Mouse (Mus musculus) neural tube, embryonic 15.5 days (tissue): ENCODE results near the gene Wwox. TPM values are rescaled to one million over a fixed set of nuclear protein-coding genes. Genes with fewer than 3 reads are reported as not detected.

Experiments used
- ATAC-seq: fragments of 200-750 bp; cut with Nextera tagmentation; 2 replicates; pipeline ENCODE4 v1.8.0; 2017; ENCODE audit warnings: mild to moderate bottlenecking, moderate TSS enrichment, moderate library complexity; ENCODE audit not compliant: low FRiP score
- H3K27ac ChIP-seq: fragments of 300-500 bp; sonication (generic); replicated peaks from 2 replicates; pipeline ENCODE4 v1.5.1; 2015; ENCODE audit warnings: mild to moderate bottlenecking, inconsistent platforms
- H3K27me3 ChIP-seq: fragments of 300-500 bp; sonication (generic); replicated peaks from 2 replicates; pipeline ENCODE4 v1.6.1; 2015; ENCODE audit warnings: inconsistent platforms
- H3K36me3 ChIP-seq: fragments of 300-500 bp; sonication (generic); 2 replicates; pipeline ENCODE4 v1.6.1; 2015; ENCODE audit warnings: inconsistent platforms
- H3K4me1 ChIP-seq: fragments of 300-500 bp; sonication (generic); 2 replicates; pipeline ENCODE4 v1.6.1; 2015; ENCODE audit warnings: inconsistent platforms
- H3K4me2 ChIP-seq: fragments of 300-500 bp; sonication (generic); 2 replicates; pipeline ENCODE4 v1.6.1; 2015; ENCODE audit warnings: inconsistent platforms, mild to moderate bottlenecking, moderate library complexity
- H3K4me3 ChIP-seq: fragments of 300-500 bp; sonication (generic); replicated peaks from 2 replicates; pipeline ENCODE4 v1.5.1; 2015; ENCODE audit warnings: mild to moderate bottlenecking, inconsistent platforms
- H3K9ac ChIP-seq: fragments of 300-500 bp; sonication (generic); replicated peaks from 2 replicates; pipeline ENCODE4 v1.6.1; 2015; ENCODE audit warnings: mild to moderate bottlenecking, inconsistent platforms
- H3K9me3 ChIP-seq: fragments of 300-500 bp; sonication (generic); replicated peaks from 2 replicates; pipeline ENCODE4 v1.6.1; 2016; ENCODE audit warnings: inconsistent platforms
- WGBS: fragments of 180-500 bp; shearing (Covaris S2); methylation state at CpG from one replicate; pipeline ENCODE4 v1.1.7; 2015; ENCODE audit warnings: mixed read lengths; 5-methylcytosine and 5-hydroxymethylcytosine counted together
- polyA plus RNA-seq: library from polyadenylated mRNA; unstranded; fragments of >200 nt; fragmentation: Nextera tagmentation; extraction: Ambion mirVana; gene quantifications from 2 replicates; pipeline ENCODE4 v1.2.1, GENCODE M21; 2015

Gene Wwox
- polyA plus RNA-seq, 1 experiment from 2014 or later = 12.9 TPM

- H3K27ac ChIP-seq = no peak overlapping the region
- H3K27me3 ChIP-seq = 0 out of 2 replicates have a peak, but pooled peaks cover 5% of the 10 kb centered on the region
- no peak for ATAC-seq
- no peak overlapping the region for H3K4me2 ChIP-seq
- WGBS = 40% methylated on average over 3 of the region's 3 CpGs
- H3K9me3 ChIP-seq = no peaks in the 10 kb centered on the region
- H3K4me3 ChIP-seq = no peak overlapping the region
- H3K9ac ChIP-seq = no peak overlapping the region
- no peaks in the 10 kb centered on the region for H3K36me3 ChIP-seq
- H3K4me1 ChIP-seq = no peaks in the 10 kb centered on the region
Observed at GRCm38 (mm10) chr8:115070225-115070624, 630.8 kb downstream of the Wwox start.

DNA sequence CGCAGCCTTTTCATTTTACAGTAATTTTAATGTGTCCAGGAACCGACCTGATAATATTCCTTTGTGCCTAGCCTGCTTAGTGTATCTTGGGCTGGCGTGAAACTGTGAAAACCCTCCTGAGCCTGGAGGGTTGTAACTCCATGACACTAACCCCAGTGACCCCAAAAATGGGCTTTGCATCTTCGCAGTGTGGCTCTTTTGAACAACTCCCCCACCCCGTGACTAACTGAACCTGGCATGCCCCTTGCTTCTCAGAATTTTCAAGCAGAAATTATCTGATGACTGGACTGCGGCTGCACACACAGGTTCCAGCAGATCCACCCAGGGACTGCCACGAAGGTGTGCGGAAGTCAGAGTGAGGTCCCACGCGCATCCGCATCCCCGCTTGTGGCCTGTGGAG, 631.8 kb downstream of the Wwox start:
- H3K9me3 ChIP-seq = no peaks in the 10 kb centered on the region
- no peak for ATAC-seq
- 90% methylated on average over 12 of the region's 12 CpGs for WGBS

GRCm38 (mm10) chr8:115078296-115078695, 638.8 kb downstream of the Wwox start:
- H3K9ac ChIP-seq = no peak overlapping the region
- no peak for ATAC-seq
- 42% methylated on average over 7 of the region's 7 CpGs for WGBS

More for the DNA sequence above, 631.8 kb downstream of the Wwox start:
- Histone ChIP-seq H3K9ac (no peak overlapping the region), H3K27me3 (no peaks in the 10 kb centered on the region), H3K4me1 (no peaks in the 10 kb centered on the region), H3K4me2 (no peak overlapping the region), H3K36me3 (no peaks in the 10 kb centered on the region), H3K27ac (no peak overlapping the region), H3K4me3 (no peak overlapping the region)

DNA sequence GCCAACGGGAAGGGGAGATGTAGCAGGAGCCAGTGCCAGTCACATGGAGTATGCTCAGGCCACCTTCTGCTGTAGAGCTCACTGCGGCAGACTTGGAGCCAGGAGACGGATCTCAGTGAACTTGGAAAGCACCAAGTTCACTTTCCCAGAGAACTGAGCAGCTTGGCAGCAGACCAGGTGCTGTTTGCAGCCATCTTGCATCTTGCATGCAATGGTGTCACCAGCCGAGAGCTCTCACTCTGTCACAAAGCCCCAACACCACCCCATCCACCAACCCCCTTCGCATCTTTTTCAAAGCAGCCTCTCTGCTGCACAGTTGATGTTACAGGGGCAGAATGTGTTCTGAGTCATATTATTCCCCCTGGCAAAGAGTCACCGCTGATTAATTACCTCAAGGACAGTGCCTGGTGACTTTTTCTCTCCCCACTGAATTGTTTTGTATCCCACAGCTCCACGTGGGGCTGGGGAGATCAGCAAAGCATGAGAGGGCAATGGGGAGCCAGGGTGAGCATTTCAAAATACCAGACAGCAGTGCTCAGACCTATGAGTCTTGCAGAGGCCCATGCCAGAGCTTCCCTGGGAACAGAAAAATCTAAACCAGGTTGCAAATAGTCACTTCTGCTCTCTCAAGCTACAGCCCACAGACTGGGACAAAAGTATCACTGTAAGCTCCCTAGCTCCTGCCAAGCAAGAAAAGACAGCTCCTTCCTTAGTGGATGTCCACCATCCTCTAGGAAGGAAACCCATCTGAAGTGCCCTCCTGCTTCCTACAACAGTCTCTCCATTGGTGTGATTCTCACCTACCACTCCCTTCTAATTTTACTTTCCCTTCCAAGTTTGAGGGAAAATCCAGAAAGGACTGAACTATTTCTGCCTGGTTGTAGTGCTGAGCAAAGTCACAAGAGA, 642.1 kb downstream of the Wwox start:
- Histone ChIP-seq H3K9me3 (no peaks in the 10 kb centered on the region), H3K27ac (no peak overlapping the region), H3K27me3 (no peaks in the 10 kb centered on the region), H3K9ac (no peak overlapping the region), H3K4me3 (no peak overlapping the region), H3K4me1 (peaks cover 7% of the 10 kb centered on the region), H3K36me3 (no peaks in the 10 kb centered on the region), H3K4me2 (no peak overlapping the region)
- ATAC-seq = no peak
- WGBS = 54% methylated on average over 7 of the region's 7 CpGs

More at GRCm38 (mm10) chr8:115078296-115078695, 638.8 kb downstream of the Wwox start:
- Histone ChIP-seq H3K4me1 (peaks cover 7% of the 10 kb centered on the region), H3K27me3 (no peaks in the 10 kb centered on the region), H3K4me3 (no peak overlapping the region), H3K36me3 (no peaks in the 10 kb centered on the region), H3K9me3 (no peaks in the 10 kb centered on the region), H3K4me2 (no peak overlapping the region), H3K27ac (no peak overlapping the region)

DNA sequence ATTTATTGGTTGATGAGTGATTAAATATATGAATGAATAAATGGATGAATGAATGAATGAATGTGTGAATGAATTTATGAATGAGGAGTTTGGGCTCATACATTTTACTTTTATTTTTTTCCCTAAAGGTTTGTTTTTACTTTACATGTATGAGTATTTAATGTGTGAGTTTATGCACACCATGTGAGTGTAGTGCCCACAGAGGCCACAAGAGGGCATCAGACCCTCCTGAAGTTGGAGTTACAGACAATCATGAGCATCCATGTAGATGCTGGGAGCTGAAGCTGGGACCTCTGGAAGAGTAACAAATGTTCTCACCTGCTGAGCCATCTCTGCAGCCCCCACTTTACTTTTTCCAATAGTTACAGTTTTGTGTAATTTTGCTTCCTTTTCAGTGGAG, 648.7 kb downstream of the Wwox start:
- Histone ChIP-seq H3K27ac (no peak overlapping the region), H3K36me3 (no peaks in the 10 kb centered on the region), H3K4me2 (no peak overlapping the region), H3K27me3 (no peaks in the 10 kb centered on the region), H3K9ac (no peak overlapping the region), H3K4me1 (no peaks in the 10 kb centered on the region), H3K9me3 (no peaks in the 10 kb centered on the region), H3K4me3 (no peak overlapping the region)
- no peak for ATAC-seq

GRCm38 (mm10) chr8:115089744-115090143, 650.3 kb downstream of the Wwox start:
- Histone ChIP-seq H3K9ac (no peak overlapping the region), H3K36me3 (no peaks in the 10 kb centered on the region), H3K27me3 (no peaks in the 10 kb centered on the region), H3K9me3 (no peaks in the 10 kb centered on the region), H3K4me1 (no peaks in the 10 kb centered on the region), H3K27ac (no peak overlapping the region), H3K4me2 (no peak overlapping the region), H3K4me3 (no peak overlapping the region)
- no peak for ATAC-seq
- 73% methylated on average over 7 of the region's 7 CpGs for WGBS

- no peak for ATAC-seq
- WGBS = 85% methylated on average over 5 of the region's 5 CpGs
- H3K4me3 ChIP-seq = no peak overlapping the region
Observed at GRCm38 (mm10) chr8:115090202-115090601, 650.7 kb downstream of the Wwox start.

DNA sequence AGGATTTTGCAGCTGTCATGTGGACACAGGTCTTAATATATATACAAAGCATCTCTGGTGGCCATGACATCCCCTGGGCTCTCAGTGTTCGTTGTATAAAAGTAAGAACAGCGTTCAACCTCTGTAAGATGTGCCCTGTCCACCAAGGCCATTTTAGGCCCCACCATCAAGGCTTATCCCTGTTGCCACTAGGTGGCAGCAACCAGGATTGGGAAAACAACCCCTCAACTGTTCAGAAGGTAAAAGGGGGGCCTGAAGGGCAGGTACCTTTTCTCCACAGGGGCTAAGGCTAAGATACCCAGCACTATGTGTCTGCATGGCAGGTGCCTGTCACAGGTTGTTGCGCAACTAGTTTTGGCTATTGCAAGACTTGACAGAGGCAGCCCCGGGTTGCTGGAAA, 656.1 kb downstream of the Wwox start:
- Histone ChIP-seq H3K4me2 (no peak overlapping the region), H3K4me3 (no peak overlapping the region), H3K9me3 (no peaks in the 10 kb centered on the region), H3K27ac (no peak overlapping the region), H3K27me3 (0 out of 2 replicates have a peak, but pooled peaks cover 5% of the 10 kb centered on the region), H3K36me3 (no peaks in the 10 kb centered on the region), H3K4me1 (no peaks in the 10 kb centered on the region), H3K9ac (no peak overlapping the region)
- no peak for ATAC-seq
- WGBS = 88% methylated on average over 4 of the region's 4 CpGs

More at GRCm38 (mm10) chr8:115090202-115090601, 650.7 kb downstream of the Wwox start:
- Histone ChIP-seq H3K9ac (no peak overlapping the region), H3K27me3 (no peaks in the 10 kb centered on the region), H3K9me3 (no peaks in the 10 kb centered on the region), H3K36me3 (no peaks in the 10 kb centered on the region), H3K4me1 (no peaks in the 10 kb centered on the region), H3K27ac (no peak overlapping the region), H3K4me2 (no peak overlapping the region)

- H3K9me3 ChIP-seq = no peaks in the 10 kb centered on the region
- ATAC-seq = no peak
- no peak overlapping the region for H3K27ac ChIP-seq
- H3K27me3 ChIP-seq = 0 out of 2 replicates have a peak, but pooled peaks cover 5% of the 10 kb centered on the region
- no peak overlapping the region for H3K4me3 ChIP-seq
- no peaks in the 10 kb centered on the region for H3K4me1 ChIP-seq
- no peaks in the 10 kb centered on the region for H3K36me3 ChIP-seq
- H3K4me2 ChIP-seq = no peak overlapping the region
- WGBS = 74% methylated on average over 9 of the region's 9 CpGs
- no peak overlapping the region for H3K9ac ChIP-seq
Observed at GRCm38 (mm10) chr8:115097988-115098562, 658.6 kb downstream of the Wwox start.

- H3K36me3 ChIP-seq = no peaks in the 10 kb centered on the region
- H3K4me1 ChIP-seq = peaks cover 12% of the 10 kb centered on the region
- H3K27me3 ChIP-seq = no peaks in the 10 kb centered on the region
- H3K4me2 ChIP-seq = no peak overlapping the region
- no peaks in the 10 kb centered on the region for H3K9me3 ChIP-seq
- no peak overlapping the region for H3K27ac ChIP-seq
- WGBS = 65% methylated on average over 3 of the region's 3 CpGs
- H3K9ac ChIP-seq = no peak overlapping the region
- ATAC-seq = no peak
- no peak overlapping the region for H3K4me3 ChIP-seq
Observed at GRCm38 (mm10) chr8:115109309-115109708, 669.9 kb downstream of the Wwox start.

DNA sequence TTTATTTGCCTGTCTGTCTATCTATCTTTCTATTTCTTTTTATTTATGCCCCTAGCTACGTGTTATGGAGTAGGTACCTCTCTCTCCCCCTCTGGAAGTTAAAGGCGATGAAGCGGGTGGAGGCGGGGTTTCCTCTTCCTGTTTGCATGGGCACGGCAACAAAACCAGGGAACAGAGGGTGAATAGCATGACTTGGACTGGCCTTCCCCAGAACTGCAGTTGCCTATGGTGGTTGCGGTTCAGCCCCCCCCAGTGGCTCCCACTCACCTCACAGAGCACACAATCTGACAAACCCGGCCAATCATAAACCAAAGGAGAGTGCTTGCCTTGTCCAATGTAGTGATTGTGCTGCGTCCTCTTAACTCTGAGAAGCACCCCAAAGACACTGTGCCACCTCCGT, 671.0 kb downstream of the Wwox start:
- H3K9me3 ChIP-seq = no peaks in the 10 kb centered on the region
- no peak overlapping the region for H3K9ac ChIP-seq
- H3K4me3 ChIP-seq = no peak overlapping the region
- H3K4me2 ChIP-seq = no peak overlapping the region
- peaks cover 17% of the 10 kb centered on the region for H3K4me1 ChIP-seq
- no peak overlapping the region for H3K27ac ChIP-seq
- H3K36me3 ChIP-seq = no peaks in the 10 kb centered on the region
- no peak for ATAC-seq
- no peaks in the 10 kb centered on the region for H3K27me3 ChIP-seq
- 82% methylated on average over 9 of the region's 9 CpGs for WGBS

DNA sequence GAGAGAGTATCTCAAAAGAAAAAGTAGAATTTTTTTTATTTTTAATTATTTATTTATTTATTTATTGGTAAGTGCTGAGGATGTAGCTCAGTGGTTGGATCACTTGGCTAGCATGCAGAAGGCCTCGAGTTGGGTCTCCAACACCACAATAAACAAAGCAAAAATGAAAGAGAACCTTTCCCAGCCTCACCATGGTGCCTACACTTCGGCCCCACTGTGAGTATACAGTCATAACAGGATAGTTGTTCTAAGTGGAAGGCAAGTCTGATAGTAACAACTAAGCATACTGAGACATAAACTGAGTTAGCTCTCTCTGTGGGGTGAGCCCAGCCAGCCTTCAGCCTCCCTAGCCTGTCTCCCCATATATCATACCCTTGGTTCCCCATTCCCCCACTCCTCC, 672.6 kb downstream of the Wwox start:
- H3K9me3 ChIP-seq = no peaks in the 10 kb centered on the region
- no peak overlapping the region for H3K27ac ChIP-seq
- H3K36me3 ChIP-seq = no peaks in the 10 kb centered on the region
- H3K4me2 ChIP-seq = no peak overlapping the region
- 91% methylated on average over 2 of the region's 2 CpGs for WGBS
- ATAC-seq = no peak
- no peaks in the 10 kb centered on the region for H3K27me3 ChIP-seq
- H3K4me3 ChIP-seq = no peak overlapping the region
- no peak overlapping the region for H3K9ac ChIP-seq
- peaks cover 12% of the 10 kb centered on the region for H3K4me1 ChIP-seq
